Mouse (Mus musculus) telencephalon, adult 2 months (tissue): ENCODE measurements around the gene Il13ra1.
A peak's percentile ranks its signal among the peaks of the same experiment; 100 is the strongest.

Experiments
- DNase-seq: peaks from one replicate; pipeline ENCODE4 v3.0.0-alpha.2; 2011; ENCODE audit warnings: low read depth, low spot score

Il13ra1 gene

DNA sequence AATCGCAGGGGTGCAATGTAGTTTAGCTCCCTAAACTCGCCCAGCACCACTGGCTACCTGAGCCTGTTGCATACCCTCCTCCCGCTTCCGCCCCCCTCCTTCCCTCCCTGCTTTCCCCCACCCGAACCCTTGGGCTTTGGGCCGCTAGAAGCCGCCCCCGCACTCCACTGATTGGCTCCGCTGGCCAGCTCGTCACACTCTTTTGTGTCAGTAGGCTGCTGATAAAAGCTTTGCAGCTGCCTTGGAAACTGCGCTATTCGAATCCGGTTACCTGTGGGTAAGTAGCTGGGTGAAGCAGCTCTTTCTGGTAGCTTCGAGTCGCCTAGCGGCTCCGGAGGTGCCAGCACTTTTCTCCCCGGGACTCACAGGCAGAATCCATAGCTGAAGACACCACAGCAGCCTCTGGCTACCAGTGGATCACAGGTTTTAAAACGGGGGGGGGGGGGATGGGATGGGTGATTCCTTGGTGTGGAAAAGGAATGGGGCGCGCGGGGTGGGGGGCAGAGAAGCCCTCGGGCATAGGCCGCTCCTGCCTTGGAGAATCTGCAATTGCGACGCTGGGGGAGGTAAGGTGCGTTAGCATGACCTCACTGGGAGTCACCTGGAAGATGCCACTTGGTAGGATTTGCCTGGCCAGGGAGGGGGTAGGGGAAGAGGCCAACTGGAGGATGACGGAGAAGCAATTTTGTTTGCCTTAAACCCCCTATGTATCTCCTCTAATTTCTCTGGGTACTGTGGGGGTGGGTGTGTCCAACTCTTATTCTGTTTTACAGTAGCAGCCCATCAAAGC lies 84.0 kb downstream of the Il13ra1 start, which contains the start of gene Zcchc12:
Gene Zcchc12 (plus strand): TSS at position 169 of the 790 bp plus-strand sequence.
- peak; percentile 41 for DNase-seq

DNA sequence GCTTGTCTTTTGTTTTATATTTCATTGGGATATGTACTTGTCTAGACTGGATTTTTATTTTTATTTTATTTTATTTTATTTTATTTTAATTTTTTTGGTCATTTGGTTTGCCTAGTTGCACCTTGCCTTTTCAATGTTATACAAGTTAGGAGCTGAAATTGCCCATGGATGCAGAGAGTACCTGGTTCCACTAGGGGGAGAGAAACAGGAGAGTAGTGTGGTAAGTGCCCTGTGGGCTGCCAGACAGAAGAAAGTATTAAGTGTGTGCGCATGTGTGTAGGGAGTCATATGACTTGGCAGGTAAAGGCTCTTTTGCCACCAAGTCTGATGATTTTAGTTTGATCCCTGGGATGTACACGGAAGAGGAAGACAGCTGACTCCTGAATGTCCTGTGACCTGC lies 97.6 kb downstream of the Il13ra1 start:
- DNase-seq: no peak

DNA sequence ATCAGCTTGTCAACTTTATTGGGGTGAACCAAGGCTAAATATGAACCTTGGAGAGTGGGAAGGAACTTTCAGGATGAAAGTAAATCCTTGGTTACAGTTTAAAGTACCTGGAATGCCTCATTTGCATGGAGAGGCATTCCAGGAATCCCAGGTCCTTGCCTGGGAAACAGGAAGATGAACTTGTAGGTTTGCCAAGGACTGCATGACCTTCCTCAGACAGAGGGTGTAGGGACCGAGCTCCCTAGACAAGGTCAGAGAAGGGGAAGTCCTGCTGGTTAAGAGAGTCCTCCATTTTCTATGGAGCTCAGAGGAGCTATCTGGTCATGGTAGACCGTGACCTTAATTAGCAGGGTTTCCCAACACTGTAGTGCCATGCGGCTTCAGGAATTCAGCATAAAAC lies 99.3 kb downstream of the Il13ra1 start:
- no peak for DNase-seq
